Mouse (Mus musculus) adrenal gland, adult 8-10 months (tissue): ENCODE measurements around the gene Calhm1. TPM values are rescaled to one million over a fixed set of nuclear protein-coding genes. Genes with fewer than 3 reads are reported as not detected.

Source experiments
- DNase-seq: peaks from one replicate; pipeline ENCODE4 v3.0.0; 2022
- total RNA-seq, 4 experiments: library from RNA; stranded (reverse); gene quantifications; 2 replicates each; pipeline ENCODE4 v1.2.4; 2022

Calhm1 gene
- not detected for total RNA-seq

DNA sequence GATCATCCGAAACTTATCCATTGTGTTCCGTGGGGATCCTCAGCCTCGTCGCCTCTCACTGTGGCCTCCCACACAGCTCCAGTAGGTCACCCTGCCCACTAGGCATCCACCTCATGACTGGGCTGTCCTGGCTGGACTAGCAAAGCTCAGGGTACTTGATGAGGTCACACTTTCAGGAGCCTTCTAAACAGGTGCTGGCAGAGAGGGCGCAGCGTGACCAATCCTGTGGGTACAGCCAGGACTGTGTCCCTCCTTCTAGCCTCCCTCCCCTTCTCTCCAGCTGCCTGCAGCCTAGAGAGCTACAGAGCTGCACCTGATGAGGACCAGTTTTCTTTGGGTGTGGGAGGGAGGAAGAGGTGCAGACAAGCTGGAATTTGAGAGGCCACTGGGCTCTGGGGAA, at the start of gene Calhm1:
Calhm1 (minus strand) TSS at position 101 of the 400 bp plus-strand sequence.
- DNase-seq = no peak

DNA sequence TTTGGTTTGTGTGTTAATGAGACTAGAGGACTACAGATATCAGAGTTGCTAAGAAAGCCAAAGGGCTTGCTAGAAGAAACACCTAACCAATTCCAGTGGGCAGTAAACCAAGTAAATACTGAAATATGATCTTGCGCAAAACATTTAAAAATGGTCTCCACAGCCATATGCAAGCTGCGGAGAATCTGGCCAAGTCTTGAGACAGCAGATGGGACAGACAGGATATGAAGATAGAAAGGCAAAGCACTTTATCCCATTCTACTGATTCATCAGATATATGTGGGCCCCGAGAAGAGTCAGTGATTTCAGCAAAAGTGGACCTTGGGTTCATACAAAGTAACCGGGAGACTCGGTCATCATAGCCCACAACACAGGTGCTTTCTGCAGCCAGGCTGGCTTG, 48.1 kb upstream of the Calhm1 start:
- no peak for DNase-seq

- no peak for DNase-seq
These were observed 44.6 kb upstream of the Calhm1 start for GRCm38 (mm10) chr19:47188515-47189128.

GRCm38 (mm10) chr19:47186514-47187275, 42.6 kb upstream of the Calhm1 start:
- no peak for DNase-seq

GRCm38 (mm10) chr19:47184736-47185135, 40.7 kb upstream of the Calhm1 start:
- DNase-seq = no peak

DNA sequence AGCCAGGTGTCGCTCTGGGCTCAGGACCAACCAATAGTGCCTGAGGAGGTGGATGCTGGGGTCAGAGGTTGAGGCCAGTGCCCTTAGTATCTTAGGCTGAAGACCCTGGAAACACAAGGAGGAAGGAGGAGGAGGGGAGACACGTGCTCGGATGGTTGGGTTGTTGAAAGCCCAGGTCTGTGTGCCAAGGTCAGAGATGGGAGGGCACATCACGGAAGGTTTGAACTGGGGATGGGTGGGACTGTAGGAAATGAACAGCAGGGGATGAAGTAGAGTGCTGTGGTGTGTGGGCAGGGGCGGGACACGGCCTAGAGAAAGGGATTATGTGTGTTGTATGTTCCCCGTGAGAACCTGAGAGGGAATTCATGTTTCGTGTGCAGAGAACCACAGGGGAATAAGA, 40.2 kb upstream of the Calhm1 start:
- DNase-seq = no peak

DNA sequence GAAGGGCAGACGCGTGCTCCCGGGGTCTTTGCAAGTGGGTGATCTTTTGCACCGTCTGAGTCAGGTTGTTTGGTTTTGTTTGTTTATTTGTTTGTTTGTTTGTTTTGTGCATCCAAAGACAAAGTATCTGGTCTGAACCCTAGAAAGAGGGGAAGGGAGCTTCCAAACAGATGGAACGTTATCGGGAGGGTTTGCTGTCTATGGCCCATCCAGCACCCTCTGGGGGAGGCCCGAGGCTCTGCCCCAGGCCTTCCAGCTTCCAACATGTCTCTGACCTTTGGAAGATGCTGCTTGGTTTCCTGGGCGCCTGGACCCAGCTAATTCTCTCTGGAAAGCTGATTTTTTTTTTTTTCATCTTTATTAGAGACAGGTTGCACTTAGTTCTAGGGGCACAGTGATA, 36.0 kb upstream of the Calhm1 start:
- no peak for DNase-seq

DNA sequence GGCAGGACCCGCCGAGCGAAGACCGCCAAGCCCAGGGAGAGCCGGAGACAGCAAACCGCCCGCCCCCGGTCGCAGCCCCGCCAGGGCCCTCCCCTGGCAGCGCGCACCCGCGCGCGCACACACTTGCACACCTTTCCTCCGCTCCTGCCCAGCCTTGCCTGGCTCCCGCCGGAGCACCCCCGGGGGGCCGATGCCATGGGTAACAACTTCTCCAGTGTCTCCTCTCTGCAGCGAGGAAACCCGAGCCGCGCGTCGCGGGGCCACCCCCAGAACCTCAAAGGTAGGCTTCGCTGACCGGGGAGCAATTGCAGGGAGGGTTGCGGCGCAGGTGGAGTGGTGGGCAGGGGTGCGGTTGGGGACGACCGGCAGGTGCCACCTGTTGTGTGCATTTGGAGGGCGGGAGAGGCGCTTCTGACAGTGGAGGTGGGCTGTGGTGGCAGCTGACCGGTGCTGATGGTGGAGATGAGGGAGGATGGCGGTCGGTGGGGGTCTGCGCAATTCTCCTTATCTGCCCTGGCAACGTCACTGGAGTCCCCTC, 35.3 kb upstream of the Calhm1 start:
- DNase-seq = no peak

GRCm38 (mm10) chr19:47178431-47179271, 34.6 kb upstream of the Calhm1 start, which contains the start of gene Neurl1a:
TSS of gene Neurl1a (plus strand) at chr19:47178820.
- DNase-seq = peak; percentile 50

DNA sequence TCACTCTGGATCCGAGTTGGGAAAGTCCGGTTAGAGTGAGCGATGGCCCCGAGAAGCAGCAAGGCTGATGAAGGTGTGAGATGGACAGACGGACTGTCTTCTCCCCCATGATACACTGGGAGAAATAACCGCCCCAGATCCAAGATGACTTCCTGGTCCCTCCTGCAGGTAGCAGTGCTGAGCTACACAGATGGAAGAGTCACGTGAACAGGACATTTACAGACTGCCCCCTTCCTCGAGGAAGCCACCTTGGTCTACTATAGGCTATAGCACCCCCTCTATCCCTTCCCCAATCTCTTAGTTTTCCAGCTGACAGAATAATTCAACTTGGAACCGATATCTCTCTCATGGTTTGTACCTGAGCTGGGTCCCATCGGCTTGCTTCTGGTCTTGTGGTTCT, 33.9 kb upstream of the Calhm1 start:
- DNase-seq = no peak

DNA sequence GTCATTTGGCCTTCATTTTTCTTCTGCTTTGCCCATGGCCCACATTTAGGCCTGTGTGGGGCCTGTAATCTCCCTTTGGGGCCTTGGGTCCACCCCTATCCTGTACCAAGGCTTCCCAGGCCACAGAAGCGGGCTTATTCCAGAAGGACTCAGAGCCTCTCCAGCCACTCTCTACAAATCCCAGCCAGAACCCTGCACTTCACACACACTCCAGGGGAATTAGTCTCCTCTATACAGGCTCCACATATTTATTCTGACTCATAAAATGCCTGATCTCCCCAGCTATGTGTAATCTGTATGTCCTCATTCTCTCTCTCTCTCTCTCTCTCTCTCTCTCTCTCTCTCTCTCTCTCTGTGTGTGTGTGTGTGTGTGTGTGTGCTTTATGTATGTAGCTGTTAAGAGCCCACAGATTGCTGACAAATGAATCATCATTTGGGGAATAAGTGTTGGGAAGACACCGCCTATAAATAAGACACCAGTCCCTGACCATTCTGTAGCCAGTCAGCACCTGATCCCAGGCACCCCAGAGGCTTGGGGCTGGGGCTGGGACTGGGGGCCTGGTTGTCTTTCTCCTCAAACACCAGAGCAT, 33.0 kb upstream of the Calhm1 start:
- no peak for DNase-seq

DNA sequence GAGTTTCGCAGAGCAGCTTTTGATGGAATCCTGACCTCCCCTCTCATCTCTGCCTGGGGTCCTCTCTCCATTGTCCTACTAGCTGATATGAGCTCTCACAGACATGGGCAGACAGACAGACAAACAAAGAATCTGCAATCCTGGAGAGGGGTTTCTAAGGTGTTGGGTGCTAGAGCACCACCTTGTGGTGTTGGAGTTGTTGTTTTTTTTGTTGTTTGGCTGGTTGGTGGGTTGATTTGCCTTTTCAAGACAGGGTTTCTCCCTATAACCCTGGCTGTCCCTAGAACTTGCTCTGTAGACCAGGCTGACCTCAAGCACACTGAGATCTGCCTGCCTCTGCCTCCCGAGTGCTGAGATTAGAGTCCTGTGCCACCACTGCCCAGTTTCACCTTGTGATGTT, 31.4 kb upstream of the Calhm1 start:
- no peak for DNase-seq

GRCm38 (mm10) chr19:47174515-47174914, 30.5 kb upstream of the Calhm1 start:
- DNase-seq = no peak

DNA sequence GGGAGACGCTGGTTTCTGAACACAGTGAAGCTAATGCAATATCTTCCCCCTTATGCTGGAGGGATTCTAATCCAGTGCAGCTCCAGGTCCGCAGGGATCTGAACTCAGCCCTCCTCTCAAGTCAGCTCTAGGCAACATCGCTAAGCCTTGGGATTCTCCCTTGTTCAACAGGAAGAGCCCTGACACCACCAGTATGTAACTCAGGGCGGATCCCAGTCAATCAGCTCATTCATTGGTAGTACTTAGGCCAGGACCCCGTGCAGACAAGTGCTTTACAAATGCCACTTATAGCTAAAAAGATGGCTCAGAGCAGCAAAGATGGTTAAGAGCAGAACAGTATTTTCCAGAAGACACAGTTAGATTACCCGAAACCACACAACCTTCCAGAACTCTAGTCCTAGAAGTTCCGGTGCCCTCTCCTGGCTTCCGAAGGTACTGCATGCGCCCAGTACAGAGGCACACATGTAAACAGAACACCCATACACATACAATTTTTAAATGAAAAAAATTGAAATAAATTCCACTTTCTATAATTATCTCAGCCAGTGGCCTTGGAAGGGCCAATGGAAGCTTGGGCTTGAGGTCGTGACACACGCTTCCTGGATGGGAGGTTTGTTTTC, 24.8 kb upstream of the Calhm1 start:
- DNase-seq = peak; percentile 72

- no peak for DNase-seq
These were observed 24.2 kb upstream of the Calhm1 start for GRCm38 (mm10) chr19:47168223-47168622.

DNA sequence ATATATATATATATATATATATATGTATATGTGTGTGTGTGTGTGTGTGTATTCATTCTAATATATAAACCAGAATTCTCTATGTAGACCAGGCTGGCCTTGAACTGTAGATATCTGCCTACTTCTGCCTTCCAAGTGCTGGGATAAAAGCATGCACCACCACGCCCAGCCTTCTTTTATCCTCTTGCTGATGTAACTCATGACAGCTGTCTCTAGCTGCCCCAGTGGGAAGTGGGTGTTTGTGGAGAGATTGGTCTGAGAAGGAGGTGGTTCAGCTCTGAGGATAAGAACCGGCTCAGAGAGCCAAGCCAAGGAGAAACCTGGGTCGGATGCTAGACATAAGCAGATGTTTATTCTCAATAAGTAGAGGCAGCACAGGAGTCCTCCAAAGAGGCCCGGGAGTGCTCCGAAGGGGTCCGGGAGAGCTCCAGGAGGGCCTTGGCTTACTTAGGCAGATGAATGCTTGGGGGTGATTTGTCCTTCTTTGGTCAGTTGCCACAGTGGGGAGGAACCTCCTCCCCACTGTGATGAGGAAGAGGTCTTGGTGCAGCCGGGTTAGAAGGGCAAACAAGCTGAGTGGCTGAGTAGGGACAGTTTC, 23.7 kb upstream of the Calhm1 start:
- no peak for DNase-seq

- no peak for DNase-seq
These were observed 22.7 kb upstream of the Calhm1 start for GRCm38 (mm10) chr19:47166758-47167157.

DNA sequence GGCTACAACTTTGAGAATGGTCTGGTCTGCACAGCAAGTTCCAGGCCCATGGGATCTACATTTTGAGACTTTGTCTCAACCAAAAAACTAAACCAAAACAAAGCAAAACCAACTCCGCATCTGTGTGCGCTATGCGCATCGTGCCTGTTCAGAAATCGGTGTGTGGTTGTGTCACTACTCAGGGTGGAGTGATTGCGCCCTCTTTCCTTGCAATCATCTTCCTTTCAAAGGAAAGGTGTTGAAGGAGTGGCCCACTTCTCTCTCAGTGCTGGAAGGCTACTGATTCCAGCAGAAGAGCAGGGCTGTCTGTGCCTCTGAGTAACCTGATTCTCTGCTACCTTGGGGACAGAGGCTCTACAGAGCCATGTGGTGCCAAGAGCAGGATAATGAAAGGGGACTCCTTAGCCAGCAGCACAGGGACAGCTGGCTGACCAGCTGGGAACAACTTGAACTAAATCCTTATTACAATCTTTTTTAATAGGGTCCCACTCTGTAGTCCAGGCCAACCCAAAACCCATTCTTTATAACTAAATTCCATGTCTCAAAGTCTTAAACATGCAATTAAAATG, 19.2 kb upstream of the Calhm1 start:
- DNase-seq = no peak

DNA sequence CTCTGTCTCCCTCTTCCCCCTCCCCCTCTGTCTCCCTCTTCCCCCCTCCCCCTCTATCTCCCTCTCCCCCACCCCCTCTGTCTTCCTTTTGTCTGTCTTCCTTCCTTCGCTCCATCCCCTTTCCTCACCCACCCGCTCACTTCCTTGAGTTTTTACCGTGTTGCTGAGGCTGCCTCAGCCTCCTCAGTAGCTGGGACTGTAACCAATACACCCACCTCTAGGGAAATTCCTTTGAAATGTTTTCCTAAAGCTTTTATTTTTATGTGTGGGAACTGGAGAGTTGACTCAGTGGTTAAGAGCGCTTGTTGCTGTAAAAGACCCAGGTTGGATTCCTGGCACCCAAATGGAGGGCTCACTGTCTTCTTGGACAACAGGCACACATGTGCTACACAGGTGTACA, 17.6 kb upstream of the Calhm1 start:
- DNase-seq = no peak

- no peak for DNase-seq
These were observed 13.6 kb upstream of the Calhm1 start, which contains the start of gene Calhm3 for GRCm38 (mm10) chr19:47157664-47158063. TSS of gene Calhm3 (minus strand) at chr19:47157764.

DNA sequence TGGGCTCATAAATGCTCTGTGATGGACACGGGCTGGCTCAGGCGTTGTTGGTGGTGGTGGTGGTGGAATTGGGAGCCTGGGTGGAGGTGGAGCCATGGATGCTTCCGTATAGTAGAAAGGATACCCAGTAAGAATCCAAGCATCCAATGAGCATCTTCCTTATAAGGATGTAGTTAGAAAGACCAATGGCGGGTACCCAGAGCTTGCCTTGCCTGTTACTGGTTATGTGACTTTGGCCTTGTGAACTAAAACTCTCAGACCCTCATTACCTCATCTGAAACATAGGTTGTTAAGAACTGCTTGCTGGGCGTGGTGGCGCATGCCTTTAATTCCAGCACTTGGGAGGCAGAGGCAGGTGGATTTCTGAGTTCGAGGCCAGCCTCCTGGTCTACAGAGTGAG, 9.7 kb upstream of the Calhm1 start:
- no peak for DNase-seq

DNA sequence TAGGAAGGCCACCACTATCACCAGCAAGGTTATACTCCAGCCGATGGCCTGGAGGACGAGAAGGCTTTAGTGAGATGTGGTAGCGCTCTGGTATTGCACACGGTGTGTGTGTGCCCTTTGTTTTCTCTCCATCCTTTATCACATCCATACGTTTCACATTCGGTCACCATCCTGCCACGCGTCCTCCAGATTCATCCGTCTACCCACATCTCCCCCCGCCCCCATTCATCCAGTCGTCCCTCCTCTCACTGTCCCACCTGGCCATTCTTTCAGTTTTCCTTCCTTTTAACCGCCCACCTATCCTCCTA, 8.0 kb upstream of the Calhm1 start:
- DNase-seq = no peak
